Mouse (Mus musculus): Measurements from ENCODE around the gene Rab3il1.

DNA sequence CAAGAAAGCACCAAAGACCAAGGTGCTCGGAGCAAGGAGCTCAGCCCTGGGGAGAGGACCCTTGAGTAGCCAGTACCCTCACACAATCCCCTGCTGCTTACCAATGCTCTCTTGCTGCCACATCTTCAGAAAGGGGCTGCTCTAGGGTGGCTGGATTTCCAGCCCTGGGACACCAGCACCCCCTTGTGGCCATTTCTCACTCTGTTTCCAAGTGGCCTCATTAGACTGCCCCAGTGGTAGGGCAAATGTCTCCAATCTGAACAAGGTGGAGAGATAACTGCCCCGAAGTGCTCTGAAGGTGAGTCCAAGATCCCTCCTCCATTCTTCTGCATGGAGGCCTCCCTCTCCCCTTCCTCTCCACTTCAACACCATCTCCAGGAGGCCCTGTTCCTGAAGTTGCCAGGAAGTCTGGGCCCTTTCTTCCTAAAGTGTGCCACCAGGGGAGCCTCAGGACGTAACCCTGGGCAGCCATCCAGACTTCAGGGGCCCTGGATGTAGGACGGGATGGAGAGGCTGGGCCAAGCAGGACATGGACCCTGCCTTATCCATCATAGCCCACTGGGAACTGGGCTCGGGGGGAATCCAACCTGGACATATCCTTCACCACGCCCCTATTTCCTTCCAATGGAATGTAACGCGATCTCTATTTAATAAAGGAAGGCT is 33.4 kb downstream of the Rab3il1 start:
- TF ChIP-seq CTCF (conservative IDR thresholded peaks at IDR 0.05; ENCODE audit: low read length) (peak; percentile 88), NANOG (IDR thresholded peaks at IDR 0.05; ENCODE audit: borderline replicate concordance, low read length) (no peak), POU5F1 (IDR thresholded peaks at IDR 0.05; ENCODE audit: borderline replicate concordance, low read length) (no peak)

Data from E14TG2a.4 (cell line).